Mouse (Mus musculus): ENCODE measurements around the gene Entpd8. TPM values are rescaled to one million over a fixed set of nuclear protein-coding genes. Genes with fewer than 3 reads are reported as not detected.

The Entpd8 gene
- polyA plus RNA-seq, 2 experiments: 2.3 to 4.9 TPM

DNA sequence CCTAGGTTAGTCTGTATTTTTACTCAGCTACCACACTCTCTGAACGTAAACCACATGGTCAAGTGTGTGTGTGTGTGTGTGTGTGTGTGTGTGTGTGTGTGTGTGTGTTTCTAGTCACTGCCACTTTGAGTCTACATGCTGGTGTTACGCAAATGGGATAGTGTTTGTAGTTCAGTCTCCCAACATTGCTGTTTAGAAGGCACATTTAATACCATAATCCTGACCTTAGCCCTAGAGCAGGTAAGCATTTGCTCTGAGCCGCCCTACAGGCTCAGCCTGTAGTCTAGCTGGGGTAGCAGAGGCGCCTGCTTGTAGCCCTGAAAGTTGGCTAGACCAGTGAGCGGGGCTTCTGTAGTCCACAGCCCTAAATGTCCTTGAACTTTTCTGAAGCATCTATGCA lies 16.6 kb upstream of the Entpd8 start:
- Histone ChIP-seq H3K4me2 (ENCODE audit: low read depth) (no peak overlapping the region), H3K27ac (no peak overlapping the region), H3K27me3 (ENCODE audit: control insufficient read depth, insufficient read depth, low read length) (no peaks in the 10 kb centered on the region), H3K9ac (replicated peaks) (no peak overlapping the region), H3K36me3 (replicated peaks; ENCODE audit: control insufficient read depth, insufficient read depth, low read depth) (no peaks in the 10 kb centered on the region), H3K4me1 (replicated peaks; ENCODE audit: control insufficient read depth in 2 of 2, insufficient read depth in 2 of 2, low read length in 1 of 2) (peaks cover 0 to 5% of the 10 kb centered on the region in 2 experiments; a peak in 2 of 4 replicates), H3K4me3 (ENCODE audit: insufficient read depth in 1 of 2, low read depth in 2 of 2, low read length in 2 of 2) (no peak overlapping the region), H3K9me3 (ENCODE audit: control insufficient read depth, low read length) (no peaks in the 10 kb centered on the region)
- no peak for ATAC-seq (ENCODE audit: insufficient read depth)
- TF ChIP-seq CTCF (IDR thresholded peaks at IDR 0.05; ENCODE audit: low read depth) (no peak), EP300 (IDR thresholded peaks at IDR 0.05; ENCODE audit: low read depth) (no peak)
- DNase-seq (ENCODE audit: low read depth in 3 of 3, low spot score in 3 of 3): no peak
- 74% methylated on average over 5 of the region's 5 CpGs for WGBS (ENCODE audit: insufficient replicate concordance)

DNA sequence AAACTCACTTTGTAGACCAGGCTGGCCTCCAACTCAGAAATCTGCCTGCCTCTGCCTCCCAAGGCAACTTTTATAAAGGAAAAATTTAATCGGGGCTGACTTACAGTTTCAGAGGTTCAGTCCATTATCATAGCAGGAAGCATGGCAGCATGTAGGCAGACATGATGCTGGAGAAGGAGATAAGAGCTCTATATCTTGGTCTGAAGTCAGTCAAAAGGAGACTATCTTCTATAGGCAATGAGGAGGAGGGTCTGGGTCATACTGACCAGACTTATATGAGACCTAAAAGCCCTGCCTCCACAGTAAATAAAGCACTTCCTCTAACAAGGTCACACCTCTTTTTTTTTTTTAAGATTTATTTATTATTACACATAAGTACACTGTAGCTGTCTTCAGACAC lies 15.8 kb upstream of the Entpd8 start:
- Histone ChIP-seq H3K27me3 (ENCODE audit: control insufficient read depth, insufficient read depth, low read length) (no peaks in the 10 kb centered on the region), H3K36me3 (replicated peaks; ENCODE audit: control insufficient read depth, insufficient read depth, low read depth) (no peaks in the 10 kb centered on the region), H3K9ac (replicated peaks) (no peak overlapping the region), H3K9me3 (ENCODE audit: control insufficient read depth, low read length) (no peaks in the 10 kb centered on the region), H3K27ac (no peak overlapping the region), H3K4me3 (ENCODE audit: insufficient read depth in 1 of 2, low read depth in 2 of 2, low read length in 2 of 2) (no peak overlapping the region), H3K4me1 (replicated peaks; ENCODE audit: control insufficient read depth in 2 of 2, insufficient read depth in 2 of 2, low read length in 1 of 2) (peaks cover 0 to 5% of the 10 kb centered on the region in 2 experiments; a peak in 2 of 4 replicates), H3K4me2 (ENCODE audit: low read depth) (no peak overlapping the region)
- 17% methylated on average over 1 of the region's 1 CpGs for WGBS (ENCODE audit: insufficient replicate concordance)
- peak; percentile 50 for ATAC-seq (ENCODE audit: insufficient read depth)
- no peak for TF ChIP-seq CTCF (IDR thresholded peaks at IDR 0.05; ENCODE audit: low read depth)
- TF ChIP-seq EP300 (IDR thresholded peaks at IDR 0.05; ENCODE audit: low read depth): peak; percentile 49; the same call in 1 of the 2 replicates
- DNase-seq (ENCODE audit: low read depth in 3 of 3, low spot score in 3 of 3): no peak

DNA sequence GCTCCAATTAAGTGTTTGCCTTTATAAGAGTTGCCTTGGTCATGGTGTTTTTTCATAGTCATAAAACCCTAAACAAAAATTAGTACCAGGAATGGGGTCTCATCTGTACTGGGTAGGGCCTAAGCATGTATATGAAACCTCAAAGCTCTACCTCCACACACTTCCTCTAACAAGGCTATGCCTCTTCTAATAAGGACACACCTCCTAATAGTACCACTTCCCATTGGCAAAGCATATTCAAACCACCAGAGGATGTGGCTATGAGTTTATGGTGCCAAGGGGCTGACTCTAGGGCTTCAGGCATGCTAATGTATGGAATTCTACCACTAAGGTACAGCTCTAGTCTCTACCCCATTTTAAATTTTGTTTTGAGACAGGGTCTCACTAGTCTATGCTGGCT lies 14.6 kb upstream of the Entpd8 start:
- Histone ChIP-seq H3K9ac (replicated peaks) (no peak overlapping the region), H3K27me3 (ENCODE audit: control insufficient read depth, insufficient read depth, low read length) (no peaks in the 10 kb centered on the region), H3K4me3 (ENCODE audit: insufficient read depth in 1 of 2, low read depth in 2 of 2, low read length in 2 of 2) (no peak overlapping the region), H3K4me2 (ENCODE audit: low read depth) (no peak overlapping the region), H3K9me3 (ENCODE audit: control insufficient read depth, low read length) (no peaks in the 10 kb centered on the region), H3K4me1 (replicated peaks; ENCODE audit: control insufficient read depth in 2 of 2, insufficient read depth in 2 of 2, low read length in 1 of 2) (peaks cover 0 to 8% of the 10 kb centered on the region in 2 experiments; a peak in 2 of 4 replicates), H3K27ac (no peak overlapping the region), H3K36me3 (replicated peaks; ENCODE audit: control insufficient read depth, insufficient read depth, low read depth) (no peaks in the 10 kb centered on the region)
- DNase-seq (ENCODE audit: low read depth in 3 of 3, low spot score in 3 of 3): no peak
- TF ChIP-seq EP300 (IDR thresholded peaks at IDR 0.05; ENCODE audit: low read depth) (no peak), CTCF (IDR thresholded peaks at IDR 0.05; ENCODE audit: low read depth) (no peak)
- no peak for ATAC-seq (ENCODE audit: insufficient read depth)

DNA sequence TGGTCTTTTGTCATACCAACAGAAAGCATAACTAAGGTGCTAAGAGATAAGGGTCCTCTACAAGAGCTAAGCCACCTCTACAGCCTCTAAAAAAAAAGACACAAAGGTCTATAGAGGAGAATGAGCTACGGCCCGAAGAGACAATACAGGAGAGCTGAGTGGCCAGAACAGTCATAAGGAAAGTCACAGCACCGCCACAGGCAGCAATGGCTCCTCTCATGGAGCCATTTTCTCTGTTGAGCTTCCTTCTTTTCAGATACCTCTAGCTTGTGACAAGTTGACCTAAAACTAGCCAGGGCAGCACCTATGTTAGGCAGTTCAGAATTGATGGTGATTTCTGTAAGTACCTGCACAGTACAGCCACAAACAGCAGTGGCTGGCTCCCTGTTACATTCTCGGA lies 13.6 kb upstream of the Entpd8 start:
- no peaks in the 10 kb centered on the region for H3K36me3 ChIP-seq (replicated peaks; ENCODE audit: control insufficient read depth, insufficient read depth, low read depth)
- no peaks in the 10 kb centered on the region for H3K9me3 ChIP-seq (ENCODE audit: control insufficient read depth, low read length)
- H3K4me2 ChIP-seq (ENCODE audit: low read depth): no peak overlapping the region
- no peak for TF ChIP-seq CTCF (IDR thresholded peaks at IDR 0.05; ENCODE audit: low read depth)
- TF ChIP-seq EP300 (IDR thresholded peaks at IDR 0.05; ENCODE audit: low read depth): no peak
- WGBS (ENCODE audit: insufficient replicate concordance): 65% methylated on average over 4 of the region's 4 CpGs
- no peak overlapping the region for H3K27ac ChIP-seq
- H3K9ac ChIP-seq (replicated peaks): no peak overlapping the region
- no peak overlapping the region for H3K4me3 ChIP-seq (ENCODE audit: insufficient read depth in 1 of 2, low read depth in 2 of 2, low read length in 2 of 2)
- H3K4me1 ChIP-seq (replicated peaks; ENCODE audit: control insufficient read depth in 2 of 2, insufficient read depth in 2 of 2, low read length in 1 of 2): peaks cover 0 to 8% of the 10 kb centered on the region in 2 experiments; a peak in 2 of 4 replicates
- no peaks in the 10 kb centered on the region for H3K27me3 ChIP-seq (ENCODE audit: control insufficient read depth, insufficient read depth, low read length)
- no peak for DNase-seq (ENCODE audit: low read depth in 3 of 3, low spot score in 3 of 3)
- ATAC-seq (ENCODE audit: insufficient read depth): no peak

DNA sequence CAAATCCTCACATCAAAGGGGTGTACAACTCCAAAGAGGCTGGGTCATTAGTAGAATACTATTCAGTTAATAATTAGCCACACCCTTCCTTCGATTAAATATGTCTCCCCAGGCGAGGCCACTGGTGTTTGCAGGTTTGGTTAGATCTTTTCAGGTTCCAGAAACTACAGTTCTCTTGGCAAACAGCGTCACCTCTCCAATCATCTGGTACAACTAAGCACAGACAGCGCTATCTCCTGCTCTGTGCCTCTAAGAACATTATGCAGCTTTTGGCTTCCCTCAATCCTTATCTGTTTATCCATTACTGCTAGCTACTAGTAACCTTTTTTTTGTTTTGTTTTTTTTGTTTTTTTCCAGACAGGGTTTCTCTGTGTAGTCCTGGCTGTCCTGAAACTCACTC lies 10.6 kb upstream of the Entpd8 start:
- ATAC-seq (ENCODE audit: insufficient read depth): no peak
- H3K9ac ChIP-seq (replicated peaks): no peak overlapping the region
- no peak overlapping the region for H3K27ac ChIP-seq
- H3K27me3 ChIP-seq (ENCODE audit: control insufficient read depth, insufficient read depth, low read length): no peaks in the 10 kb centered on the region
- 46% methylated on average over 4 of the region's 4 CpGs for WGBS (ENCODE audit: insufficient replicate concordance)
- H3K4me1 ChIP-seq (replicated peaks; ENCODE audit: control insufficient read depth in 2 of 2, insufficient read depth in 2 of 2, low read length in 1 of 2): 0 out of 4 replicates have a peak, but pooled peaks cover 0 to 2% of the 10 kb centered on the region in 2 experiments
- DNase-seq (ENCODE audit: low read depth in 3 of 3, low spot score in 3 of 3): no peak
- H3K4me3 ChIP-seq (ENCODE audit: insufficient read depth in 1 of 2, low read depth in 2 of 2, low read length in 2 of 2): no peak overlapping the region
- no peak for TF ChIP-seq EP300 (IDR thresholded peaks at IDR 0.05; ENCODE audit: low read depth)
- no peak for TF ChIP-seq CTCF (IDR thresholded peaks at IDR 0.05; ENCODE audit: low read depth)
- no peaks in the 10 kb centered on the region for H3K36me3 ChIP-seq (replicated peaks; ENCODE audit: control insufficient read depth, insufficient read depth, low read depth)
- H3K4me2 ChIP-seq (ENCODE audit: low read depth): no peak overlapping the region
- no peaks in the 10 kb centered on the region for H3K9me3 ChIP-seq (ENCODE audit: control insufficient read depth, low read length)
